Mouse (Mus musculus) olfactory bulb, adult 2 months (tissue): ENCODE measurements around the gene Ksr1.

Source experiments
- CTCF ChIP-seq: fragments of 200-500 bp; IDR thresholded peaks from 2 replicates; pipeline ENCODE4 v1.5.1; 2012; ENCODE audit warnings: low read depth, mild to moderate bottlenecking, low read length, moderate library complexity; ENCODE audit not compliant: insufficient read depth
- POLR2A ChIP-seq: fragments of 200-500 bp; IDR thresholded peaks from 2 replicates; pipeline ENCODE4 v1.6.1; 2012; ENCODE audit warnings: mild to moderate bottlenecking, low read depth, low read length, moderate library complexity; ENCODE audit not compliant: insufficient read depth

DNA sequence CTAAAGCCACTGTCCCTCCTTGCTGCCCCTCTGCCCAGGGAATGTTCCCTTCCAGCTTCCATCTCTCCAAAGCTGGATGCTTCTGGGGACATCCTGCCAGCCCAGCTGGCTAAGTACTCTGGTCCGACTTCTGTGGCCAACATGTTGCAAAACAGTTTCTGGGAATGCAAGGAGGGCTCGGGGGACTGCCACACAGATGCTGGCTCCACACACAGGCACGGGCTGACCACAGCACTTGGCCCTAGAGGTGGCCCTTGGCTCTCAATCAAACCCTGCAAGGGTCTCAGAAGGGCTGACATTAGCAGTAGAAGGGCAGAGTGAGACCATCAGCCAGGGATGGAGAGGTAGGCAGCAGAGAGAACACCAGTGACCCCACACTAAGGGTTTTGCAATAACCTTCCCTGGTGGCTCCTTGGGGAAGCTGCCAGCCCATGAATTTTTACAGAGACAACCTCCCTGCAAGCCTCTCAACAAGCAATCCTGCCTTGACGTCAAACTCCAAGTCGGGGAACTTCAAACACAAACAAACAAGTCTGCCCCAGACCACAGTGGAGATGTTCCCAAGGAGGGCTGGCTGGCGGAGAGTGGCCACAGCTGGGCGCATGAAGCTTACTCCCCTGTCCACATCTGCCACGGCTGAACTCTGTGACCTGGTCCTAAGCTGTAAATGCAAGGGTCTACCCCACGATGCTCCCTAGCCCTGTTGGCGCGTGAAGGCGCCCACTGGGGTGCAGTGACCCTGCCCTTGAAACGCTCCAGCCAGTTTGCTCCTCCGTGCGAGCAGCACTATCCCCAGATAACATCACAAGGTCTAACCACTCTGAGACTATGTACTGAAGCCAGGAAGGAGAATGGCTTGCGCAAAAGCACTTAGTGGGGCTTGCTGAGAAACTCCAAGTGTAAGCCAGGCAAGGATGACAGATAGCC, 65.0 kb downstream of the Ksr1 start:
- no peak for TF ChIP-seq POLR2A
- no peak for TF ChIP-seq CTCF
